Mouse (Mus musculus) forebrain, embryonic 14.5 days (tissue): Measurements from ENCODE around the gene Gm17124. TPM values are rescaled to one million over a fixed set of nuclear protein-coding genes. Genes with fewer than 3 reads are reported as not detected.
"Not testable (repeated sequence)": the region's sequence is repeated elsewhere in the genome, so short reads cannot be mapped to it uniquely, and the experiment has no call there.

ENCODE experiments used
- ATAC-seq: fragments of 200-750 bp; cut with Nextera tagmentation; 2 replicates; pipeline ENCODE4 v1.8.0; 2017; ENCODE audit warnings: mild to moderate bottlenecking, moderate library complexity
- DNase-seq: peaks from one replicate; pipeline ENCODE4 v3.0.0-alpha.2; 2015; ENCODE audit warnings: low spot score
- H3K27ac ChIP-seq: fragments of 300-500 bp; sonication (generic); 2 replicates; pipeline ENCODE4 v1.5.1; 2014; ENCODE audit warnings: low read depth, mild to moderate bottlenecking, control low read depth, low read length, moderate library complexity
- H3K27me3 ChIP-seq: fragments of 300-500 bp; sonication (generic); replicated peaks from 2 replicates; pipeline ENCODE4 v1.6.1; 2014; ENCODE audit warnings: low read length, control low read depth, mixed read lengths; ENCODE audit not compliant: control insufficient read depth, insufficient read depth
- H3K36me3 ChIP-seq: fragments of 300-500 bp; sonication (generic); 2 replicates; pipeline ENCODE4 v1.6.1; 2014; ENCODE audit warnings: low read length, control low read depth; ENCODE audit not compliant: control insufficient read depth, insufficient read depth
- H3K4me1 ChIP-seq: fragments of 300-500 bp; sonication (generic); 2 replicates; pipeline ENCODE4 v1.6.1; 2014; ENCODE audit warnings: antibody characterized with exemption, low read length, control low read depth; ENCODE audit not compliant: control insufficient read depth, insufficient read depth
- H3K4me2 ChIP-seq: fragments of 300-500 bp; sonication (generic); 2 replicates; pipeline ENCODE4 v1.6.1; 2014; ENCODE audit warnings: mild to moderate bottlenecking, control low read depth, low read length
- H3K4me3 ChIP-seq: fragments of 300-500 bp; sonication (generic); 2 replicates; pipeline ENCODE4 v1.5.1; 2014; ENCODE audit warnings: low read depth, low read length, control low read depth
- H3K9ac ChIP-seq: fragments of 300-500 bp; sonication (generic); 2 replicates; pipeline ENCODE4 v1.6.1; 2014; ENCODE audit warnings: mild to moderate bottlenecking, low read length, control low read depth, moderate library complexity
- H3K9me3 ChIP-seq: fragments of 300-500 bp; sonication (generic); replicated peaks from 2 replicates; pipeline ENCODE4 v1.6.1; 2016; ENCODE audit warnings: low read length, control low read depth, mixed read lengths; ENCODE audit not compliant: control insufficient read depth
- whole genome bisulfite sequencing: fragments of 180-500 bp; shearing (Covaris S2); extraction: QIAGEN DNeasy Blood & Tissue Kit; methylation state at CpG from one replicate; pipeline ENCODE4 v1.1.7; 2014; 5-methylcytosine and 5-hydroxymethylcytosine counted together
- microRNA-seq: library from miRNA; unstranded; fragments of <30 nt; microRNA quantifications from one replicate; pipeline ENCODE4, GENCODE M21; 2016
- polyA plus RNA-seq: library from polyadenylated mRNA; unstranded; fragments of >200 nt; fragmentation: Nextera tagmentation; extraction: Ambion mirVana; gene quantifications from 2 replicates; pipeline ENCODE4 v1.2.1, GENCODE M21; 2014

Gm17124 gene
- polyA plus RNA-seq, result not detected in 2 replicates

DNA sequence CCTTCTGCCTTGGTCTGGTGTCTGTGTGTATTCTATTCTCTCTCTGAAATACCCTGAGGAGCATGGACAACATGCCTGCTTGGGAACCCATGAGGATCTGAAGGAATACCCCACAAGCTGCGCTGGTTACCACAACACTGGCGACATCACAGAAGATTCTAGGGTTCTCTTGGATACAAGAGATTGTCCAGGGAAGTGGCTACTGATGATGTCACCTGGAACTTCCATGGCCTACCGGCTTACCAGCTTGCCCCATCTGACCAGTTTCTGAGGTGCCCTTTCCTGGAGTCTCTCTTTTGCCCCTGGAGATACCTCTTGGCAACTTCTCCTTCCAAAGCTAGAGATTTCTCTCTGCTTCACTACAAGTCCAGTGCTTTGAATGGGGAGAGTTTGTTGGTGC is at the start of gene Gm17124:
Gene Gm17124 (minus strand): TSS at position 101 of the 400 bp plus-strand sequence.
- not testable (repeated sequence) for H3K4me2 ChIP-seq, H3K9me3 ChIP-seq

GRCm38 (mm10) chr14:42641817-42642216 is 42.1 kb upstream of the Gm17124 start, which contains the start of gene Gm3633:
Gene Gm3633 (minus strand): TSS chr14:42641917.
- WGBS, result no CpG with 5 or more reads among the region's 2 CpGs
- H3K4me2 ChIP-seq, result not testable (repeated sequence)

More for the DNA sequence above, at the start of gene Gm17124:
- DNase-seq, H3K27me3 ChIP-seq, H3K4me3 ChIP-seq, H3K27ac ChIP-seq, ATAC-seq, H3K36me3 ChIP-seq, H3K9ac ChIP-seq, H3K4me1 ChIP-seq: not testable (repeated sequence)
- no CpG with 5 or more reads among the region's 3 CpGs for WGBS

More at GRCm38 (mm10) chr14:42641817-42642216, 42.1 kb upstream of the Gm17124 start, which contains the start of gene Gm3633:
- not testable (repeated sequence) for H3K36me3 ChIP-seq, H3K4me3 ChIP-seq, H3K9ac ChIP-seq, ATAC-seq, DNase-seq, H3K27ac ChIP-seq, H3K9me3 ChIP-seq, H3K4me1 ChIP-seq, H3K27me3 ChIP-seq

Small RNAs within 50 kb of the gene (microRNA-seq; reads per million reads assigned to microRNA genes)
- gene Gm23620 (not detected), gene Gm25228 (not detected)

Other genes starting within 250 kb of the Gm17124 start
- gene Gm8005, start 160.2 kb downstream of the Gm17124 start, polyA plus RNA-seq, result not detected in 2 replicates
- not detected in 2 replicates for gene Gm8011, start 136.0 kb downstream of the Gm17124 start, polyA plus RNA-seq
- gene Gm8020, start 97.5 kb downstream of the Gm17124 start, polyA plus RNA-seq, result not detected in 2 replicates
- not detected in 2 replicates for gene Gm8024, start 75.6 kb downstream of the Gm17124 start, polyA plus RNA-seq
- gene Gm3633, start 42.0 kb upstream of the Gm17124 start, polyA plus RNA-seq, result not detected in 2 replicates
- gene Gm10378, start 56.1 kb upstream of the Gm17124 start, polyA plus RNA-seq, result not detected in 2 replicates
- gene Gm3015, start 168.9 kb upstream of the Gm17124 start, polyA plus RNA-seq, result not detected in 2 replicates
- not detected in 2 replicates for gene Gm10377, start 198.1 kb upstream of the Gm17124 start, polyA plus RNA-seq